Mouse (Mus musculus): ENCODE results near the gene Zc3h13. TPM values are rescaled to one million over a fixed set of nuclear protein-coding genes. Genes with fewer than 3 reads are reported as not detected.

Zc3h13 gene
- total RNA-seq, 2 experiments from 2014 or later = 65.5 to 66.9 TPM

GRCm38 (mm10) chr14:75376256-75376655 lies 92.1 kb downstream of the Zc3h13 start:
- intact Hi-C loops (cut with DNase I) = loop anchor here (5.0 kb wide), 2 partner anchors 81 to 266 kb away; partner anchors contain the start of genes Erich6b and Siah3
- Histone ChIP-seq H3K27ac (no peak overlapping the region), H3K4me3 (no peak overlapping the region)
- TF ChIP-seq CTCF (IDR thresholded peaks at IDR 0.05) = no peak
- no peak for DNase-seq (ENCODE audit: extremely low spot score in 1 of 2, low spot score in 2 of 2)

GRCm38 (mm10) chr14:75377612-75378011 lies 93.4 kb downstream of the Zc3h13 start:
- intact Hi-C loops (cut with DNase I) = loop anchor here (5.0 kb wide), 2 partner anchors 80 to 265 kb away; partner anchors contain the start of genes Erich6b and Siah3
- no peak overlapping the region for H3K27ac ChIP-seq
- H3K4me3 ChIP-seq = no peak overlapping the region
- TF ChIP-seq CTCF (IDR thresholded peaks at IDR 0.05) = no peak
- DNase-seq (ENCODE audit: extremely low spot score in 1 of 2, low spot score in 2 of 2) = no peak

Small RNA genes lying within 50 kb of the gene (microRNA-seq; reads per million reads assigned to microRNA genes)
- gene Gm44482 = 0 reads per million in 2 experiments

Other genes starting within 250 kb of the Zc3h13 start
- not detected for gene Lrrc63, start 153.5 kb upstream of the Zc3h13 start, total RNA-seq (2021)
- 1 to 10 TPM; 6.0 to 6.1 TPM for gene Lcp1, start 153.3 kb upstream of the Zc3h13 start, total RNA-seq (2021)
- not detected for gene Cpb2, start 42.1 kb upstream of the Zc3h13 start, total RNA-seq (2021)
- 1 to 10 TPM; 8.2 to 8.3 TPM for gene Siah3, start 171.6 kb downstream of the Zc3h13 start, total RNA-seq (2021)

Measured in left cerebral cortex, adult 2 months (tissue).